Comparison of ENCODE assay signal across 10 mouse cellular contexts in the genomic region with DNA sequence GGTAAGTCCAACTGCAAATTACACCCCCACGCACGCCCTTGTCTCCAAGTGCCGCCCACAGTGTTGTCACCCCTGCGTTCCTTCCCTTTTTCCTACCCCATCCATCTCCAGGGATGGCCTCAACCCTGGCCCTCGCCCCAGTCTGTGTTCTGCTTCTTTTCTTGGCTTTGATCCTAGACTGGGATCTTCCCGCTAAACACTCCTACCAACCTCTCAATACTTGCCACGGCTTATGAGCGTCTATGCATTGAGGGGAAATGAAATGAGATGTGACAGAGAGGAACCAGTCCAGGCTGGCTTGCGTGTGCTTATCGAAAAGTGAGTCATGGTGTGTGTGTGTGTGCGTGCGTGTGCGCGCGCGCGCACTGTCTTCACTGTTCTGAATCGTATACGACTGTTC.
DNase-seq lines count a peak whose midpoint lies in the region; ATAC-seq and TF ChIP-seq lines count a peak whose summit lies in the region.
"Had no signal": no experiment of that assay in that cellular context is flagged by ENCODE, and none has a peak within 500 bp of the region (broad histone marks: within the 10 kb centered on the region; RNA-seq: fewer than 3 reads in every experiment).

No protein-coding gene starts in this region.

- WGBS in lung, embryonic 14.5 days, result 44% methylated on average over 19 of the region's 19 CpGs
- WGBS in lung, adult 2 months, result 73% methylated on average over 19 of the region's 19 CpGs

- no peaks in the 10 kb centered on the region for H3K36me3 ChIP-seq in lung, embryonic 14.5 days (ENCODE audit: insufficient read depth)
- H3K36me3 ChIP-seq: midbrain, embryonic 13.5 days had no signal

- no peaks in the 10 kb centered on the region for H3K27me3 ChIP-seq in lung, embryonic 14.5 days (ENCODE audit: insufficient read depth, low read length)
- H3K27me3 ChIP-seq: midbrain, embryonic 13.5 days had no signal

- ATAC-seq in lung, embryonic 14.5 days (ENCODE audit: insufficient read depth), result peak; percentile 96
- ATAC-seq: midbrain, embryonic 13.5 days had no signal

- intact Hi-C loops in gastrocnemius, postnatal 14 days (cut with DNase I; ENCODE audit: low total_unique reads), result no loop called here
- intact Hi-C loops in heart, postnatal 10 days (cut with DNase I), result no loop called here

- no peak overlapping the region for H3K9ac ChIP-seq in lung, embryonic 14.5 days
- H3K9ac ChIP-seq: midbrain, embryonic 13.5 days had no signal

- peak overlapping the region; percentile 70 for H3K27ac ChIP-seq in lung, embryonic 14.5 days (ENCODE audit: low read depth)
- H3K27ac ChIP-seq: midbrain, embryonic 13.5 days had no signal

- H3K4me2 ChIP-seq in lung, embryonic 14.5 days, result 0 out of 2 replicates have a peak overlapping the region, but pooled peaks have one; percentile 7
- H3K4me2 ChIP-seq: midbrain, embryonic 13.5 days had no signal

- no peak overlapping the region for H3K4me3 ChIP-seq in lung, embryonic 14.5 days (ENCODE audit: low read depth, low read length)
- H3K4me3 ChIP-seq in lung, adult 2 months (replicated peaks; ENCODE audit: extremely low read depth, low read depth, low read length), result no peak overlapping the region
- H3K4me3 ChIP-seq: midbrain, embryonic 13.5 days had no signal

- H3K4me1 ChIP-seq in lung, embryonic 14.5 days (ENCODE audit: insufficient read depth), result peaks cover 7% of the 10 kb centered on the region
- H3K4me1 ChIP-seq in lung, adult 2 months (ENCODE audit: control insufficient read depth, insufficient read depth, low read length), result no peaks in the 10 kb centered on the region
- H3K4me1 ChIP-seq: midbrain, embryonic 13.5 days had no signal

- no peak for TF ChIP-seq POLR2A in lung, adult 2 months (IDR thresholded peaks at IDR 0.05; ENCODE audit: borderline replicate concordance, extremely low read depth, low read depth, low read length)

- TF ChIP-seq CTCF in lung, embryonic 14.5 days (IDR thresholded peaks at IDR 0.05; ENCODE audit: low read depth), result no peak
- no peak for TF ChIP-seq CTCF in lung, adult 2 months (IDR thresholded peaks at IDR 0.05; ENCODE audit: insufficient read depth, low read length)

- DNase-seq in gastrocnemius, postnatal 14 days, result peak; percentile 36
- no peak for DNase-seq in gastrocnemius, postnatal 10 days
- DNase-seq in lung, embryonic 14.5 days, result peak; percentile 91
- no peak for DNase-seq in lung, adult 2 months
- peak; percentile 61 to 62 for DNase-seq in heart, postnatal 10 days
- DNase-seq in skeletal muscle tissue, adult 2 months (ENCODE audit: low read depth, low spot score), result peak; percentile 21
- DNase-seq in layer of hippocampus, postnatal 14 days (ENCODE audit: low spot score in 2 of 2), result no peak
- no peak for DNase-seq in thymus, adult 18-20 months
- DNase-seq: cerebellum, adult 9-10 months had no signal

- H3K9me3 ChIP-seq in lung, embryonic 14.5 days (ENCODE audit: low read depth, low read length), result 0 out of 2 replicates have a peak, but pooled peaks cover 4% of the 10 kb centered on the region
- H3K9me3 ChIP-seq: midbrain, embryonic 13.5 days had no signal

Comparison
In these comparisons a context has a peak if more than half of its experiments do, and no peak if none do; other contexts are left out.
1. DNase-seq: peak in gastrocnemius, postnatal 14 days (single experiment), lung, embryonic 14.5 days (single experiment), heart, postnatal 10 days (2 of 2) and skeletal muscle tissue, adult 2 months (single experiment); none in gastrocnemius, postnatal 10 days (single experiment), lung, adult 2 months (single experiment), layer of hippocampus, postnatal 14 days (0 of 2) and thymus, adult 18-20 months (0 of 2).